Comparison of ENCODE assay signal across 8 mouse cellular contexts in the genomic region with DNA sequence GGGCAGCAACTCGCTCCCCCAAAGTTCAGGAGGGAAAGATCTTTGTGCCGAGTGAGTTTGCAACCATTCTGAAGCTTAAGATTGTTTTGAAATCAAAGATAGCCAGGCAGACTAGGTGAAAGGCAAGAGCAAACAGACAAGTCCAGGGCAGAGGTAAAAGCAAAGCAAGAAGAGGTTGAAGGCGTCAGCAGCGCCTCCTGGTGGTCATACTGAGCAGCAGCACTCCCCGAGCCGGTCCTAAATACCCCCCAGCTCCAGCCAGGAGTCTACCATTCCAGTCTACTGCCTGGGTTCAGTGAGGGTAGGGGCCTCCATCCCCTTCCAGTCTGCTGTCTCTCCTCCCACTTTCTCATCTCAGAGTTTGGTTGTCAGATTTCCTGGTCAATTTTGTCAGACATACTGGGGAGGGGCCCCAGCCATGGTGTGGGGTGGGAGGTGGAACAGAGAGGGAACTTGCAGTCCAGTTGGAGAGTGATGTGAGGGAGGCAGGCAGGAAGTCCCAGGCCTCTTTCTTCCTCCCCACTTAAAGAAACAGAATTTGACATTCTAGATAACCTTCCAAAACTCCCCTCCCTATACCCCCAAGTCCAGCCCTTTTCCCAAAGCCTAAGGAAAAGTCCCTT. TPM values are rescaled to one million over a fixed set of nuclear protein-coding genes. Genes with fewer than 3 reads are reported as not detected.
DNase-seq lines count a peak whose midpoint lies in the region; ATAC-seq and TF ChIP-seq lines count a peak whose summit lies in the region.

No protein-coding gene starts in this region.

- H3K4me1 ChIP-seq in forebrain, embryonic 14.5 days (ENCODE audit: control insufficient read depth, insufficient read depth, low read length), result no peaks in the 10 kb centered on the region
- 0 out of 2 replicates have a peak, but pooled peaks cover 4% of the 10 kb centered on the region for H3K4me1 ChIP-seq in forebrain, embryonic 13.5 days
- H3K4me1 ChIP-seq in brown adipose tissue, adult 24 weeks (ENCODE audit: control insufficient read depth, insufficient read depth, insufficient read length, low read length), result peaks cover 44% of the 10 kb centered on the region
- H3K4me1 ChIP-seq in heart, embryonic 13.5 days, result peaks cover 53% of the 10 kb centered on the region

- WGBS in forebrain, embryonic 14.5 days, result 18% methylated on average over 6 of the region's 6 CpGs
- WGBS in forebrain, embryonic 13.5 days, result 13% methylated on average over 6 of the region's 6 CpGs
- WGBS in heart, embryonic 13.5 days, result 13% methylated on average over 6 of the region's 6 CpGs

- no peaks in the 10 kb centered on the region for H3K36me3 ChIP-seq in forebrain, embryonic 14.5 days (ENCODE audit: control insufficient read depth, insufficient read depth, low read length)
- H3K36me3 ChIP-seq in forebrain, embryonic 13.5 days (ENCODE audit: poor library complexity, severe bottlenecking), result no peaks in the 10 kb centered on the region
- no peaks in the 10 kb centered on the region for H3K36me3 ChIP-seq in C2C12 (ENCODE audit: control insufficient read depth, insufficient read depth)
- H3K36me3 ChIP-seq in heart, embryonic 13.5 days, result no peaks in the 10 kb centered on the region

- no peak overlapping the region for H3K27ac ChIP-seq in forebrain, embryonic 14.5 days (ENCODE audit: low read depth, low read length)
- H3K27ac ChIP-seq in forebrain, embryonic 13.5 days, result no peak overlapping the region
- H3K27ac ChIP-seq in brown adipose tissue, adult 24 weeks (replicated peaks; ENCODE audit: low read depth, low read length), result peak overlapping the region; percentile 98
- peak overlapping the region; percentile 79 for H3K27ac ChIP-seq in heart, embryonic 13.5 days (replicated peaks)

- H3K4me2 ChIP-seq in forebrain, embryonic 14.5 days (ENCODE audit: low read length), result no peak overlapping the region
- H3K4me2 ChIP-seq in forebrain, embryonic 13.5 days, result no peak overlapping the region
- no peak overlapping the region for H3K4me2 ChIP-seq in heart, embryonic 13.5 days

- H3K79me3 ChIP-seq in C2C12 (ENCODE audit: low read depth), result no peaks in the 10 kb centered on the region

- no peaks in the 10 kb centered on the region for H3K27me3 ChIP-seq in forebrain, embryonic 14.5 days (replicated peaks; ENCODE audit: control insufficient read depth, insufficient read depth, low read length)
- no peaks in the 10 kb centered on the region for H3K27me3 ChIP-seq in forebrain, embryonic 13.5 days
- no peaks in the 10 kb centered on the region for H3K27me3 ChIP-seq in C2C12 (ENCODE audit: control insufficient read depth, insufficient read depth, insufficient read length)
- no peaks in the 10 kb centered on the region for H3K27me3 ChIP-seq in heart, embryonic 13.5 days (replicated peaks)

- no peak overlapping the region for H3ac ChIP-seq in C2C12 (ENCODE audit: control insufficient read depth, insufficient read length, low read depth)

- H3K4me3 ChIP-seq in forebrain, embryonic 14.5 days (ENCODE audit: low read depth, low read length), result no peak overlapping the region
- no peak overlapping the region for H3K4me3 ChIP-seq in forebrain, embryonic 13.5 days
- no peak overlapping the region for H3K4me3 ChIP-seq in C2C12 (ENCODE audit: insufficient read depth, poor library complexity, severe bottlenecking)
- peak overlapping the region; percentile 19 for H3K4me3 ChIP-seq in brown adipose tissue, adult 24 weeks (ENCODE audit: insufficient read depth, low read depth, low read length)
- H3K4me3 ChIP-seq in heart, embryonic 13.5 days, result no peak overlapping the region

- H3K9ac ChIP-seq in forebrain, embryonic 14.5 days (ENCODE audit: low read length), result no peak overlapping the region
- no peak overlapping the region for H3K9ac ChIP-seq in forebrain, embryonic 13.5 days
- H3K9ac ChIP-seq in heart, embryonic 13.5 days, result peak overlapping the region; percentile 61

- H3K79me2 ChIP-seq in C2C12 (ENCODE audit: control insufficient read depth, insufficient read depth), result no peaks in the 10 kb centered on the region

- peak; percentile 84 for TF ChIP-seq CTCF in C2C12 (IDR thresholded peaks at IDR 0.05; ENCODE audit: control insufficient read depth, insufficient read depth, insufficient read length)

- peak; percentile 56 for DNase-seq in forebrain, embryonic 14.5 days (ENCODE audit: low spot score)
- peak; percentile 77 to 83 for DNase-seq in kidney, postnatal 4 days
- peak; percentile 51 to 75 for DNase-seq in urinary bladder, postnatal 36 days (ENCODE audit: low spot score in 2 of 2)

- no peaks in the 10 kb centered on the region for H3K9me3 ChIP-seq in forebrain, embryonic 14.5 days (replicated peaks; ENCODE audit: control insufficient read depth, low read length)
- H3K9me3 ChIP-seq in forebrain, embryonic 13.5 days (replicated peaks), result no peaks in the 10 kb centered on the region
- H3K9me3 ChIP-seq in heart, embryonic 13.5 days, result no peaks in the 10 kb centered on the region

- peak; percentile 37; the same call in 1 of the 2 replicates for ATAC-seq in forebrain, embryonic 14.5 days
- ATAC-seq in forebrain, embryonic 13.5 days, result no peak
- ATAC-seq in heart, embryonic 13.5 days (ENCODE audit: extremely low read depth, insufficient number of reproducible peaks, low FRiP score, low TSS enrichment), result no peak
- ATAC-seq in megakaryocyte progenitor cell, adult 5-6 weeks (replicated peaks; ENCODE audit: poor library complexity), result peak; percentile 81

TF ChIP-seq in C2C12, 6 proteins besides CTCF, POLR2A, EP300 and RAD21:
- TF ChIP-seq MYOD1 (IDR thresholded peaks at IDR 0.05; ENCODE audit: control insufficient read depth, insufficient read length, low read depth), result no peak

RNA-seq across cellular contexts. Expression of gene Tns1, which starts 41.3 kb away (rescaled TPM):
- 7.7 and 9.4 TPM in 2 replicates for polyA plus RNA-seq in forebrain, embryonic 14.5 days (2014; fragmentation: Nextera tagmentation; extraction: Ambion mirVana)
- polyA plus RNA-seq in forebrain, embryonic 13.5 days (2015; fragmentation: Nextera tagmentation; extraction: Ambion mirVana), result 10.4 and 10.6 TPM in 2 replicates
- 118 TPM for polyA plus RNA-seq in C2C12 (2012; fragmentation: generic; extraction: Trizol)
- 237 and 280 TPM in 2 replicates for polyA plus RNA-seq in brown adipose tissue, adult 24 weeks (2012; ENCODE audit: insufficient read depth, insufficient read length, missing spikeins)
- polyA plus RNA-seq in heart, embryonic 13.5 days (2015; fragmentation: Nextera tagmentation; extraction: Ambion mirVana), result 100 and 105 TPM in 2 replicates
- total RNA-seq in megakaryocyte progenitor cell, adult 5-6 weeks (2015), result 12.4 and 15.4 TPM in 2 replicates
- 3.1 and 9.7 TPM in 2 replicates for total RNA-seq in megakaryocyte progenitor cell, adult 5-6 weeks (2017)

RNA-seq across cellular contexts. Expression of gene Rufy4, which starts 42.4 kb away (rescaled TPM):
- 0.24 and 0.27 TPM in 2 replicates for polyA plus RNA-seq in forebrain, embryonic 14.5 days (2014; fragmentation: Nextera tagmentation; extraction: Ambion mirVana)
- 0.19 and 0.26 TPM in 2 replicates for polyA plus RNA-seq in forebrain, embryonic 13.5 days (2015; fragmentation: Nextera tagmentation; extraction: Ambion mirVana)
- polyA plus RNA-seq in C2C12 (2012; fragmentation: generic; extraction: Trizol), result 0.05 TPM
- 1.8 and 2.1 TPM in 2 replicates for polyA plus RNA-seq in brown adipose tissue, adult 24 weeks (2012; ENCODE audit: insufficient read depth, insufficient read length, missing spikeins)
- polyA plus RNA-seq in heart, embryonic 13.5 days (2015; fragmentation: Nextera tagmentation; extraction: Ambion mirVana), result 0.20 and 0.48 TPM in 2 replicates
- 0.37 and 0.72 TPM in 2 replicates for total RNA-seq in megakaryocyte progenitor cell, adult 5-6 weeks (2015)
- 0.54 and 0.68 TPM in 2 replicates for total RNA-seq in megakaryocyte progenitor cell, adult 5-6 weeks (2017)

Comparison
In these comparisons a context has a peak if more than half of its experiments do, and no peak if none do; other contexts are left out.
1. ATAC-seq: peak in forebrain, embryonic 14.5 days (single experiment) and megakaryocyte progenitor cell, adult 5-6 weeks (single experiment); none in forebrain, embryonic 13.5 days (single experiment) and heart, embryonic 13.5 days (single experiment).
2. H3K27ac ChIP-seq: peak in brown adipose tissue, adult 24 weeks (single experiment) and heart, embryonic 13.5 days (single experiment); none in forebrain, embryonic 14.5 days (single experiment) and forebrain, embryonic 13.5 days (single experiment).
3. Peak in every context shown above with its lines, with median percentiles within 50 percentile points of each other: DNase-seq.